Mouse (Mus musculus): ENCODE results near the gene 2410004B18Rik.

- no peak for TF ChIP-seq HCFC1 (IDR thresholded peaks at IDR 0.05; ENCODE audit: borderline replicate concordance, insufficient read depth, low read length)
- no peak for TF ChIP-seq MAFK (IDR thresholded peaks at IDR 0.05; ENCODE audit: insufficient read depth, low read depth, low read length)
- no peak for TF ChIP-seq ZC3H11A (IDR thresholded peaks at IDR 0.05; ENCODE audit: borderline replicate concordance, low read depth, low read length)
- no peak for TF ChIP-seq CHD2 (IDR thresholded peaks at IDR 0.05; ENCODE audit: low read depth, low read length)
Measured at GRCm38 (mm10) chr3:145971501-145971900, 33.7 kb downstream of the 2410004B18Rik start.

Measured in ES-E14 (cell line).